Mouse (Mus musculus) liver, embryonic 15.5 days (tissue): ENCODE data around the gene Macrod2. TPM values are rescaled to one million over a fixed set of nuclear protein-coding genes. Genes with fewer than 3 reads are reported as not detected.
A peak's percentile ranks its signal among the peaks of the same experiment; 100 is the strongest.

Experiments used
- ATAC-seq: fragments of 200-750 bp; cut with Nextera tagmentation; 2 replicates; pipeline ENCODE4 v1.8.0; 2017; ENCODE audit warnings: moderate number of reproducible peaks, mild to moderate bottlenecking, moderate library complexity; ENCODE audit not compliant: insufficient read depth
- H3K27ac ChIP-seq: fragments of 300-500 bp; sonication (generic); replicated peaks from 2 replicates; pipeline ENCODE4 v1.5.1; 2015; ENCODE audit warnings: mild to moderate bottlenecking, inconsistent platforms
- H3K27me3 ChIP-seq: fragments of 300-500 bp; sonication (generic); 2 replicates; pipeline ENCODE4 v1.6.1; 2015; ENCODE audit warnings: mild to moderate bottlenecking, inconsistent platforms
- H3K36me3 ChIP-seq: fragments of 300-500 bp; sonication (generic); replicated peaks from 2 replicates; pipeline ENCODE4 v1.6.1; 2015; ENCODE audit warnings: moderate library complexity, mild to moderate bottlenecking, inconsistent platforms
- H3K4me1 ChIP-seq: fragments of 300-500 bp; sonication (generic); replicated peaks from 2 replicates; pipeline ENCODE4 v1.6.1; 2015; ENCODE audit warnings: inconsistent platforms
- H3K4me2 ChIP-seq: fragments of 300-500 bp; sonication (generic); 2 replicates; pipeline ENCODE4 v1.6.1; 2015; ENCODE audit warnings: moderate library complexity, mild to moderate bottlenecking, inconsistent platforms
- H3K4me3 ChIP-seq: fragments of 300-500 bp; sonication (generic); replicated peaks from 2 replicates; pipeline ENCODE4 v1.5.1; 2015; ENCODE audit warnings: mild to moderate bottlenecking, inconsistent platforms
- H3K9ac ChIP-seq: fragments of 300-500 bp; sonication (generic); 2 replicates; pipeline ENCODE4 v1.6.1; 2015; ENCODE audit warnings: moderate library complexity, mild to moderate bottlenecking, inconsistent platforms
- H3K9me3 ChIP-seq: fragments of 300-500 bp; sonication (generic); replicated peaks from 2 replicates; pipeline ENCODE4 v1.6.1; 2016; ENCODE audit warnings: inconsistent platforms
- WGBS: fragments of 180-500 bp; shearing (Covaris S2); methylation state at CpG from one replicate; pipeline ENCODE4 v1.1.7; 2015; ENCODE audit warnings: mixed read lengths; ENCODE audit not compliant: insufficient replicate concordance; 5-methylcytosine and 5-hydroxymethylcytosine counted together
- polyA plus RNA-seq: library from polyadenylated mRNA; unstranded; fragments of >200 nt; fragmentation: Nextera tagmentation; extraction: Ambion mirVana; gene quantifications from 2 replicates; pipeline ENCODE4 v1.2.1, GENCODE M21; 2015

Macrod2 gene
- polyA plus RNA-seq, result 6.9 and 7.2 TPM in 2 replicates

GRCm38 (mm10) chr2:140395179-140395578 is at the start of gene Macrod2:
TSS of gene Macrod2 (plus strand) at chr2:140395309.
- peak within 1 kb of the TSS; percentile 68 for H3K4me3 ChIP-seq
- peak; percentile 100 for ATAC-seq
- peak within 1 kb of the TSS; percentile 55 for H3K9ac ChIP-seq
- H3K27ac ChIP-seq, result no peak within 1 kb of the TSS
- H3K4me1 ChIP-seq, result peaks cover 17% of the 10 kb centered on the region
- peak within 1 kb of the TSS; percentile 97 for H3K4me2 ChIP-seq
- H3K9me3 ChIP-seq, result no peaks in the 10 kb centered on the region
- under 1% methylated on average over 39 of the region's 47 CpGs for WGBS
- peaks cover 24% of the 10 kb centered on the region for H3K27me3 ChIP-seq
- H3K36me3 ChIP-seq, result no peaks in the 10 kb centered on the region

- no peaks in the 10 kb centered on the region for H3K4me1 ChIP-seq
- no peak for ATAC-seq
- no peaks in the 10 kb centered on the region for H3K36me3 ChIP-seq
- 13% methylated on average over 2 of the region's 2 CpGs for WGBS
- H3K9me3 ChIP-seq, result no peaks in the 10 kb centered on the region
- no peak overlapping the region for H3K4me2 ChIP-seq
- H3K27me3 ChIP-seq, result no peaks in the 10 kb centered on the region
- H3K4me3 ChIP-seq, result no peak overlapping the region
- no peak overlapping the region for H3K9ac ChIP-seq
- no peak overlapping the region for H3K27ac ChIP-seq
Measured at GRCm38 (mm10) chr2:140359905-140360304, 35.2 kb upstream of the Macrod2 start.

- Histone ChIP-seq H3K27me3 (no peaks in the 10 kb centered on the region), H3K4me1 (no peaks in the 10 kb centered on the region), H3K27ac (no peak overlapping the region), H3K4me2 (no peak overlapping the region), H3K4me3 (no peak overlapping the region), H3K9me3 (no peaks in the 10 kb centered on the region), H3K36me3 (no peaks in the 10 kb centered on the region), H3K9ac (no peak overlapping the region)
- WGBS, result 58% methylated on average over 1 of the region's 1 CpGs
- no peak for ATAC-seq
Measured at GRCm38 (mm10) chr2:140364804-140365203, 30.3 kb upstream of the Macrod2 start.

GRCm38 (mm10) chr2:140389525-140389924 is 5.6 kb upstream of the Macrod2 start, which contains the start of gene Sel1l2:
TSS of gene Sel1l2 (minus strand) at chr2:140389706.
- H3K4me2 ChIP-seq, result no peak within 1 kb of the TSS
- WGBS, result 29% methylated on average over 4 of the region's 4 CpGs
- H3K27me3 ChIP-seq, result no peaks in the 10 kb centered on the region
- no peak within 1 kb of the TSS for H3K4me3 ChIP-seq
- no peaks in the 10 kb centered on the region for H3K9me3 ChIP-seq
- no peak within 1 kb of the TSS for H3K27ac ChIP-seq
- 0 out of 2 replicates have a peak, but pooled peaks cover 1% of the 10 kb centered on the region for H3K4me1 ChIP-seq
- no peak within 1 kb of the TSS for H3K9ac ChIP-seq
- no peak for ATAC-seq
- no peaks in the 10 kb centered on the region for H3K36me3 ChIP-seq

- Histone ChIP-seq H3K9me3 (no peaks in the 10 kb centered on the region), H3K4me2 (peak overlapping the region; percentile 97), H3K36me3 (no peaks in the 10 kb centered on the region), H3K27me3 (peaks cover 24% of the 10 kb centered on the region), H3K4me3 (peak overlapping the region; percentile 68), H3K9ac (peak overlapping the region; percentile 55), H3K27ac (no peak overlapping the region), H3K4me1 (peaks cover 17% of the 10 kb centered on the region)
- peak; percentile 47 for ATAC-seq
- WGBS, result under 1% methylated on average over 51 of the region's 58 CpGs
Measured at GRCm38 (mm10) chr2:140395744-140396231, 679 bp downstream of the Macrod2 start.

- ATAC-seq, result no peak
- Histone ChIP-seq H3K27me3 (no peaks in the 10 kb centered on the region), H3K9me3 (no peaks in the 10 kb centered on the region), H3K4me2 (no peak overlapping the region), H3K9ac (no peak overlapping the region), H3K4me3 (no peak overlapping the region), H3K36me3 (no peaks in the 10 kb centered on the region), H3K27ac (no peak overlapping the region), H3K4me1 (no peaks in the 10 kb centered on the region)
Measured at GRCm38 (mm10) chr2:140425844-140426243, 30.7 kb downstream of the Macrod2 start.

- H3K36me3 ChIP-seq, result no peaks in the 10 kb centered on the region
- H3K4me2 ChIP-seq, result no peak overlapping the region
- H3K9ac ChIP-seq, result no peak overlapping the region
- no peak overlapping the region for H3K4me3 ChIP-seq
- H3K4me1 ChIP-seq, result no peaks in the 10 kb centered on the region
- no peaks in the 10 kb centered on the region for H3K27me3 ChIP-seq
- no peak for ATAC-seq
- 7% methylated on average over 4 of the region's 4 CpGs for WGBS
- H3K9me3 ChIP-seq, result no peaks in the 10 kb centered on the region
- H3K27ac ChIP-seq, result no peak overlapping the region
Measured at GRCm38 (mm10) chr2:140427283-140427682, 32.2 kb downstream of the Macrod2 start.

GRCm38 (mm10) chr2:140439081-140439480 is 44.0 kb downstream of the Macrod2 start:
- Histone ChIP-seq H3K36me3 (no peaks in the 10 kb centered on the region), H3K4me1 (no peaks in the 10 kb centered on the region), H3K4me2 (no peak overlapping the region), H3K9me3 (no peaks in the 10 kb centered on the region), H3K4me3 (no peak overlapping the region), H3K9ac (no peak overlapping the region), H3K27ac (no peak overlapping the region), H3K27me3 (no peaks in the 10 kb centered on the region)
- WGBS, result 62% methylated on average over 4 of the region's 4 CpGs
- ATAC-seq, result no peak

- Histone ChIP-seq H3K27me3 (no peaks in the 10 kb centered on the region), H3K4me1 (no peaks in the 10 kb centered on the region), H3K9ac (no peak overlapping the region), H3K36me3 (no peaks in the 10 kb centered on the region), H3K27ac (no peak overlapping the region), H3K4me2 (no peak overlapping the region), H3K4me3 (no peak overlapping the region), H3K9me3 (no peaks in the 10 kb centered on the region)
- ATAC-seq, result no peak
- WGBS, result 55% methylated on average over 2 of the region's 2 CpGs
Measured at GRCm38 (mm10) chr2:140448636-140449035, 53.5 kb downstream of the Macrod2 start.

GRCm38 (mm10) chr2:140475770-140476169 is 80.7 kb downstream of the Macrod2 start:
- WGBS, result 49% methylated on average over 2 of the region's 2 CpGs
- Histone ChIP-seq H3K4me2 (no peak overlapping the region), H3K36me3 (no peaks in the 10 kb centered on the region), H3K9me3 (no peaks in the 10 kb centered on the region), H3K9ac (no peak overlapping the region), H3K27me3 (no peaks in the 10 kb centered on the region), H3K27ac (no peak overlapping the region), H3K4me3 (no peak overlapping the region), H3K4me1 (no peaks in the 10 kb centered on the region)
- no peak for ATAC-seq

- no peak overlapping the region for H3K27ac ChIP-seq
- no peak for ATAC-seq
- no peaks in the 10 kb centered on the region for H3K9me3 ChIP-seq
- no peak overlapping the region for H3K4me2 ChIP-seq
- 54% methylated on average over 4 of the region's 4 CpGs for WGBS
- no peak overlapping the region for H3K9ac ChIP-seq
- no peaks in the 10 kb centered on the region for H3K4me1 ChIP-seq
- no peak overlapping the region for H3K4me3 ChIP-seq
- H3K27me3 ChIP-seq, result no peaks in the 10 kb centered on the region
- H3K36me3 ChIP-seq, result no peaks in the 10 kb centered on the region
Measured at GRCm38 (mm10) chr2:140476891-140477290, 81.8 kb downstream of the Macrod2 start.

- H3K9me3 ChIP-seq, result no peaks in the 10 kb centered on the region
- 46% methylated on average over 2 of the region's 2 CpGs for WGBS
Measured at GRCm38 (mm10) chr2:140482604-140483003, 87.5 kb downstream of the Macrod2 start.

More at GRCm38 (mm10) chr2:140482604-140483003, 87.5 kb downstream of the Macrod2 start:
- Histone ChIP-seq H3K27ac (no peak overlapping the region), H3K27me3 (no peaks in the 10 kb centered on the region), H3K4me3 (no peak overlapping the region), H3K9ac (no peak overlapping the region), H3K36me3 (no peaks in the 10 kb centered on the region), H3K4me1 (no peaks in the 10 kb centered on the region), H3K4me2 (no peak overlapping the region)
- ATAC-seq, result no peak
